Mouse (Mus musculus) limb, embryonic 14.5 days (tissue): ENCODE measurements around the gene Smad5. TPM values are rescaled to one million over a fixed set of nuclear protein-coding genes. Genes with fewer than 3 reads are reported as not detected.

ENCODE experiments used
- ATAC-seq: fragments of 200-750 bp; cut with Nextera tagmentation; 2 replicates; pipeline ENCODE4 v1.8.0; 2017; ENCODE audit warnings: low read depth, moderate number of reproducible peaks, moderate TSS enrichment; ENCODE audit not compliant: low FRiP score
- DNase-seq: peaks from one replicate; pipeline ENCODE4 v3.0.0-alpha.2; 2015; ENCODE audit warnings: low spot score
- H3K27ac ChIP-seq: fragments of 300-500 bp; sonication (generic); replicated peaks from 2 replicates; pipeline ENCODE4 v1.5.1; 2014; ENCODE audit warnings: low read depth, mild to moderate bottlenecking, low read length, moderate library complexity, mixed read lengths
- H3K27me3 ChIP-seq: fragments of 300-500 bp; sonication (generic); 2 replicates; pipeline ENCODE4 v1.6.1; 2014; ENCODE audit warnings: low read length, mixed read lengths; ENCODE audit not compliant: control insufficient read depth, insufficient read depth
- H3K36me3 ChIP-seq: fragments of 300-500 bp; sonication (generic); 2 replicates; pipeline ENCODE4 v1.6.1; 2014; ENCODE audit warnings: mild to moderate bottlenecking, low read length, moderate library complexity, mixed read lengths; ENCODE audit not compliant: control insufficient read depth, insufficient read depth
- H3K4me1 ChIP-seq: fragments of 300-500 bp; sonication (generic); 2 replicates; pipeline ENCODE4 v1.6.1; 2014; ENCODE audit warnings: antibody characterized with exemption, low read length, mixed read lengths; ENCODE audit not compliant: control insufficient read depth, insufficient read depth
- H3K4me2 ChIP-seq: fragments of 300-500 bp; sonication (generic); replicated peaks from 2 replicates; pipeline ENCODE4 v1.6.1; 2014; ENCODE audit warnings: low read depth, mild to moderate bottlenecking, low read length, moderate library complexity; ENCODE audit not compliant: severe bottlenecking
- H3K4me3 ChIP-seq: fragments of 300-500 bp; sonication (generic); replicated peaks from 2 replicates; pipeline ENCODE4 v1.5.1; 2014; ENCODE audit warnings: low read length
- H3K9ac ChIP-seq: fragments of 300-500 bp; sonication (generic); 2 replicates; pipeline ENCODE4 v1.6.1; 2014; ENCODE audit warnings: mild to moderate bottlenecking, low read depth, low read length, moderate library complexity; ENCODE audit not compliant: severe bottlenecking
- H3K9me3 ChIP-seq: fragments of 300-500 bp; sonication (generic); 2 replicates; pipeline ENCODE4 v1.6.1; 2016; ENCODE audit warnings: low read length; ENCODE audit not compliant: control insufficient read depth
- POLR2A ChIP-seq: fragments of 200-500 bp; IDR thresholded peaks from 2 replicates; pipeline ENCODE4 v1.8.0; 2012; ENCODE audit warnings: inconsistent platforms, mild to moderate bottlenecking, moderate library complexity, borderline replicate concordance; ENCODE audit not compliant: insufficient read depth, insufficient read length; ENCODE audit errors: extremely low read depth
- WGBS: fragments of 180-500 bp; shearing (Covaris S2); extraction: QIAGEN DNeasy Blood & Tissue Kit; methylation state at CpG from one replicate; pipeline ENCODE4 v1.1.7; 2014; 5-methylcytosine and 5-hydroxymethylcytosine counted together
- polyA plus RNA-seq, 2 experiments: library from polyadenylated mRNA; depleted of rRNA in 1 of 2; stranded (reverse) in 1 of 2; unstranded in 1 of 2; fragments of >200 nt; fragmentation: Nextera tagmentation in 1 of 2; extraction: Ambion mirVana in 1 of 2; gene quantifications; 2 replicates each; pipeline versions ENCODE4 v1.2.1 to v1.2.3; 2012 to 2014

The Smad5 gene
- polyA plus RNA-seq, 2 experiments, result 48.2 to 58.5 TPM

GRCm38 (mm10) chr13:56710620-56711019, 7.8 kb downstream of the Smad5 start:
- H3K36me3 ChIP-seq, result peaks cover 11% of the 10 kb centered on the region; the same call in 1 of the 2 replicates
- H3K27ac ChIP-seq, result no peak overlapping the region
- no peak overlapping the region for H3K4me3 ChIP-seq
- peaks cover 11% of the 10 kb centered on the region for H3K4me1 ChIP-seq
- ATAC-seq, result no peak
- WGBS, result 83% methylated on average over 2 of the region's 2 CpGs
- no peak overlapping the region for H3K4me2 ChIP-seq
- H3K9ac ChIP-seq, result no peak overlapping the region
- no peaks in the 10 kb centered on the region for H3K9me3 ChIP-seq
- no peak for TF ChIP-seq POLR2A
- DNase-seq, result no peak
- H3K27me3 ChIP-seq, result no peaks in the 10 kb centered on the region

- Histone ChIP-seq H3K36me3 (peaks cover 7% of the 10 kb centered on the region; the same call in 1 of the 2 replicates), H3K9me3 (no peaks in the 10 kb centered on the region), H3K4me3 (no peak overlapping the region), H3K9ac (no peak overlapping the region), H3K27ac (no peak overlapping the region), H3K4me1 (peaks cover 10% of the 10 kb centered on the region; the same call in 1 of the 2 replicates), H3K4me2 (no peak overlapping the region), H3K27me3 (no peaks in the 10 kb centered on the region)
- no peak for DNase-seq
- no peak for TF ChIP-seq POLR2A
- no peak for ATAC-seq
- 96% methylated on average over 2 of the region's 2 CpGs for WGBS
Observed at GRCm38 (mm10) chr13:56712221-56712620, 9.4 kb downstream of the Smad5 start.

GRCm38 (mm10) chr13:56726551-56726950, 23.7 kb downstream of the Smad5 start:
- TF ChIP-seq POLR2A, result no peak
- Histone ChIP-seq H3K9ac (no peak overlapping the region), H3K4me1 (no peaks in the 10 kb centered on the region), H3K36me3 (peaks cover 87% of the 10 kb centered on the region), H3K4me2 (no peak overlapping the region), H3K27ac (no peak overlapping the region), H3K4me3 (no peak overlapping the region), H3K27me3 (no peaks in the 10 kb centered on the region), H3K9me3 (no peaks in the 10 kb centered on the region)
- ATAC-seq, result no peak
- no peak for DNase-seq
- 89% methylated on average over 4 of the region's 4 CpGs for WGBS

GRCm38 (mm10) chr13:56729046-56729445, 26.2 kb downstream of the Smad5 start:
- no peak overlapping the region for H3K27ac ChIP-seq
- no peak overlapping the region for H3K9ac ChIP-seq
- H3K9me3 ChIP-seq, result no peaks in the 10 kb centered on the region
- no peaks in the 10 kb centered on the region for H3K27me3 ChIP-seq
- peaks cover 95% of the 10 kb centered on the region for H3K36me3 ChIP-seq
- ATAC-seq, result no peak
- no peak for DNase-seq
- no peak for TF ChIP-seq POLR2A
- WGBS, result 93% methylated on average over 7 of the region's 7 CpGs
- H3K4me3 ChIP-seq, result no peak overlapping the region
- H3K4me2 ChIP-seq, result no peak overlapping the region
- H3K4me1 ChIP-seq, result no peaks in the 10 kb centered on the region

- no peak overlapping the region for H3K9ac ChIP-seq
- H3K4me2 ChIP-seq, result no peak overlapping the region
- 85% methylated on average over 4 of the region's 4 CpGs for WGBS
- H3K4me1 ChIP-seq, result no peaks in the 10 kb centered on the region
- no peak overlapping the region for H3K27ac ChIP-seq
- ATAC-seq (no peak), DNase-seq (no peak)
- H3K27me3 ChIP-seq, result no peaks in the 10 kb centered on the region
- peaks cover 88% of the 10 kb centered on the region for H3K36me3 ChIP-seq
- no peak overlapping the region for H3K4me3 ChIP-seq
- TF ChIP-seq POLR2A, result no peak
- H3K9me3 ChIP-seq, result no peaks in the 10 kb centered on the region
Observed at GRCm38 (mm10) chr13:56734617-56735016, 31.8 kb downstream of the Smad5 start.

GRCm38 (mm10) chr13:56735212-56735875, 32.5 kb downstream of the Smad5 start:
- peak; percentile 42 for DNase-seq
- WGBS, result 62% methylated on average over 6 of the region's 6 CpGs
- no peaks in the 10 kb centered on the region for H3K4me1 ChIP-seq
- H3K4me2 ChIP-seq, result no peak overlapping the region
- no peak overlapping the region for H3K4me3 ChIP-seq
- no peaks in the 10 kb centered on the region for H3K27me3 ChIP-seq
- H3K36me3 ChIP-seq, result peaks cover 87% of the 10 kb centered on the region
- no peak overlapping the region for H3K9ac ChIP-seq
- no peak overlapping the region for H3K27ac ChIP-seq
- no peaks in the 10 kb centered on the region for H3K9me3 ChIP-seq
- ATAC-seq, result no peak
- no peak for TF ChIP-seq POLR2A
